Mouse (Mus musculus) neural tube, embryonic 13.5 days (tissue): ENCODE data around the gene Ropn1l. TPM values are rescaled to one million over a fixed set of nuclear protein-coding genes. Genes with fewer than 3 reads are reported as not detected.

ENCODE experiments used
- ATAC-seq: fragments of 200-750 bp; cut with Nextera tagmentation; 2 replicates; pipeline ENCODE4 v1.8.0; 2017; ENCODE audit warnings: low read depth, mild to moderate bottlenecking, moderate TSS enrichment, moderate library complexity
- H3K27ac ChIP-seq: fragments of 300-500 bp; sonication (generic); replicated peaks from 2 replicates; pipeline ENCODE4 v1.5.1; 2015; ENCODE audit warnings: moderate library complexity, mild to moderate bottlenecking, inconsistent platforms
- H3K27me3 ChIP-seq: fragments of 300-500 bp; sonication (generic); 2 replicates; pipeline ENCODE4 v1.6.1; 2015; ENCODE audit warnings: mild to moderate bottlenecking, inconsistent platforms
- H3K36me3 ChIP-seq: fragments of 300-500 bp; sonication (generic); 2 replicates; pipeline ENCODE4 v1.6.1; 2015; ENCODE audit warnings: mild to moderate bottlenecking, inconsistent platforms
- H3K4me1 ChIP-seq: fragments of 300-500 bp; sonication (generic); replicated peaks from 2 replicates; pipeline ENCODE4 v1.6.1; 2015; ENCODE audit warnings: inconsistent platforms
- H3K4me2 ChIP-seq: fragments of 300-500 bp; sonication (generic); 2 replicates; pipeline ENCODE4 v1.6.1; 2015; ENCODE audit warnings: inconsistent platforms, mild to moderate bottlenecking, moderate library complexity
- H3K4me3 ChIP-seq: fragments of 300-500 bp; sonication (generic); 2 replicates; pipeline ENCODE4 v1.5.1; 2015; ENCODE audit warnings: mild to moderate bottlenecking, inconsistent platforms
- H3K9ac ChIP-seq: fragments of 300-500 bp; sonication (generic); 2 replicates; pipeline ENCODE4 v1.6.1; 2015; ENCODE audit warnings: moderate library complexity, mild to moderate bottlenecking, inconsistent platforms
- H3K9me3 ChIP-seq: fragments of 300-500 bp; sonication (generic); 2 replicates; pipeline ENCODE4 v1.6.1; 2016; ENCODE audit warnings: inconsistent platforms
- WGBS: fragments of 180-500 bp; shearing (Covaris S2); methylation state at CpG from one replicate; pipeline ENCODE4 v1.1.7; 2015; 5-methylcytosine and 5-hydroxymethylcytosine counted together
- polyA plus RNA-seq: library from polyadenylated mRNA; unstranded; fragments of >200 nt; fragmentation: Nextera tagmentation; extraction: Ambion mirVana; gene quantifications from 2 replicates; pipeline ENCODE4 v1.2.1, GENCODE M21; 2015

The Ropn1l gene
- polyA plus RNA-seq, 1 experiment from 2014 or later = 1.5 TPM

DNA sequence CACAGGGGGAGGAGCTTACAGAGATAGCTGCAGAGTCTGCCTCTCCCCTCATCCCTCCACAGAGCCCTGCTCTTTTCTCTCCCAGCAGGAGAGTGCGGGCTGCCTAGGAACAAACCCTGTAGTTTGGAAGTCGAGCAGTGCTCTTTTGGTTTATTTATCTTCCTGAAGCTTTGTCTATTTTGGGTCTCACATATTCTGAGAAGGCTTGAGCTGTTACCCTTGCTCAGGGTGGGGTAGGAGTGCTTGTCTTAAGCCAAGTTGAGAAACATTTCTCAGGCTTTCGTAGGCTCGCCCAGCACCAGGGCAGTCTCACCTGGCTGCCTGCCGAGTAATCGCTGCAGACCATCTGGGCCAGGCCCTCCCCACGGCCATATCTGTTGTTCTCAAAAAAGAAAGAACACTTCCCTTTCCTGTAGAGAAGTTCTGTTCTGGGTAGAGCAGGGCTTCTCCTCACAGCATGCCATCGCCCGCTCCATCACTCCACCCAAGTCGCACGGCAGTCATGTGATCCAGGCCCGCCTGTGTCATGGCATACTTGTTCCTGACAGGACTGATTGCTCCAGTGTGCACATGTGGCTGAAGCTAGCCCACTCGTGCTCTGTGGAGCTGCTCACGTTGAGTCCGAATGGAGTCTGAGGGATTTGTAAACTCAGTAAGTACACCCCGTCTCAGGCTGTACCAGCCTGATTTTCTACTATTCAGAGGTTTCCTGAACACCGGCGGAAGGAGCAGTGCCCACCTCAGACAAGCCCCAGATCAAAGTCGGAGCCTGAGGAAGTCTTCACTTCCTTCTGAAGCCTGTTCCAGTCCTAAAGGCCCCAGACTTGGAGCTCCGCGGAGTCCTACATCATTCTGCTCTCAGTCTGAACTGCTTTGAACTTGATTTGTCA lies 35.5 kb downstream of the Ropn1l start:
- Histone ChIP-seq H3K27ac (peak overlapping the region; percentile 18; the same call in 1 of the 2 replicates), H3K27me3 (no peaks in the 10 kb centered on the region), H3K4me2 (peak overlapping the region; percentile 9; the same call in 1 of the 2 replicates), H3K9me3 (no peaks in the 10 kb centered on the region), H3K9ac (no peak overlapping the region), H3K4me1 (peaks cover 2% of the 10 kb centered on the region; the same call in 1 of the 2 replicates), H3K36me3 (no peaks in the 10 kb centered on the region), H3K4me3 (no peak overlapping the region)
- 0 out of 2 replicates have a peak, but pooled peaks have one; percentile 23 for ATAC-seq
- 60% methylated on average over 21 of the region's 21 CpGs for WGBS

GRCm38 (mm10) chr15:31417409-31417795 lies 36.1 kb downstream of the Ropn1l start:
- Histone ChIP-seq H3K27me3 (no peaks in the 10 kb centered on the region), H3K36me3 (no peaks in the 10 kb centered on the region), H3K4me1 (peaks cover 2% of the 10 kb centered on the region; the same call in 1 of the 2 replicates), H3K4me3 (no peak overlapping the region), H3K9ac (no peak overlapping the region), H3K27ac (peak overlapping the region; percentile 18; the same call in 1 of the 2 replicates), H3K4me2 (no peak overlapping the region), H3K9me3 (no peaks in the 10 kb centered on the region)
- no peak for ATAC-seq
- 70% methylated on average over 6 of the region's 6 CpGs for WGBS

DNA sequence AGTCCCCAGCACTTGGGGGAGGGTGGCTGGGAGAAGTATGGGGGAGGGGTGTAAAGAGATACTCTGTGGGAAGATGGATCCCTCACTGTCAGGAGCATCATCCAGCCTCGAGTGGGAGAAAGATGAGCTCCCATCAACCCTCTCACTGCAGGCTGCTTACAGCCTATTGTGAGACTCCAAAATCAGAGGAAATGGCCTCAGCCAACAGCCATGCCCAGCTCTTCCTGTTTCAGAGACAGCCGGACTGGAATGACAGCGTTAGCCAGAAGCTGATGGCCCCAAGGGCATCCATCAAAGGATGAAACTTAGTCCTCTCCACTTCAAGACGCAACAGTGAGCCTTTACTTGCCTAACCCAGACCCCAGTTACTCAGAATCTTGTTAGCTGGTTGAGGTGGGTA lies 38.4 kb downstream of the Ropn1l start:
- WGBS = 66% methylated on average over 4 of the region's 4 CpGs
- Histone ChIP-seq H3K9me3 (no peaks in the 10 kb centered on the region), H3K9ac (no peak overlapping the region), H3K36me3 (no peaks in the 10 kb centered on the region), H3K27me3 (no peaks in the 10 kb centered on the region), H3K4me2 (no peak overlapping the region), H3K4me3 (no peak overlapping the region), H3K27ac (no peak overlapping the region), H3K4me1 (peaks cover 2% of the 10 kb centered on the region; the same call in 1 of the 2 replicates)
- ATAC-seq = no peak

DNA sequence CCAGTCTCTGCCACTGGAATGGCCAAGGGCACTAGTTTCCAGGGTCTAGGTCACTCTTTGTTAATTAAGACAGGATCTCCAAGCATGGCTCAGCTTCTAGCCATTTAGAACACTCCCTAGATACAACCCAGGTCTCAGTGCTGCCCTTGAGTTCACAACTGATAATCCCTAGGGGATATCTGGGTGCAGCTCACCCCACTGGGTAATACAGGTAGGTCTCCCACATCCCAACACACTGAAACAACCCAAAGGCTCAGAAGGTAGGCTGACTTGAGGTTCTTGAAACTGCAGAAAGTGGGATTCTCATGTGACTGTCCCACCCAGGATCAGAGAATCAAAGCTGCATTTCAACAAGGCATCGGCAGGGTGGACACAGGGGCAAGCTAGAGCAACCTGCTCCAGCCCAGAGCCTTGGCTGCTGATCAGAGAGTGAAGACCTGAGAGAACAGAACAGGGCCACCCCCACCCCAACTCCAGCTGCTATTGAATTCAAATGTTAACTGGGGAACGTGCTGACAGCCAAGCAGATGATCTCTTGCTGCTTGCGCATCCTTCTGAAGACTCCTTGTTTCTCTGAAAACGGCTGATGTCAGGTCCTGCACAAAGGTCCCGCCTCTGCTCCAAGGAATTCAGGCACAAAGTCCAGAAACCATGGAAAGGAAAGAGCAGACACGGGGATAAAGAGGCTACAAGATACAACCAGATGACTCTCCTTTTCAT lies 39.2 kb downstream of the Ropn1l start:
- Histone ChIP-seq H3K27ac (no peak overlapping the region), H3K9ac (no peak overlapping the region), H3K4me2 (no peak overlapping the region), H3K27me3 (no peaks in the 10 kb centered on the region), H3K4me1 (peaks cover 2% of the 10 kb centered on the region; the same call in 1 of the 2 replicates), H3K36me3 (no peaks in the 10 kb centered on the region), H3K4me3 (no peak overlapping the region), H3K9me3 (no peaks in the 10 kb centered on the region)
- ATAC-seq = no peak
- 59% methylated on average over 6 of the region's 6 CpGs for WGBS

DNA sequence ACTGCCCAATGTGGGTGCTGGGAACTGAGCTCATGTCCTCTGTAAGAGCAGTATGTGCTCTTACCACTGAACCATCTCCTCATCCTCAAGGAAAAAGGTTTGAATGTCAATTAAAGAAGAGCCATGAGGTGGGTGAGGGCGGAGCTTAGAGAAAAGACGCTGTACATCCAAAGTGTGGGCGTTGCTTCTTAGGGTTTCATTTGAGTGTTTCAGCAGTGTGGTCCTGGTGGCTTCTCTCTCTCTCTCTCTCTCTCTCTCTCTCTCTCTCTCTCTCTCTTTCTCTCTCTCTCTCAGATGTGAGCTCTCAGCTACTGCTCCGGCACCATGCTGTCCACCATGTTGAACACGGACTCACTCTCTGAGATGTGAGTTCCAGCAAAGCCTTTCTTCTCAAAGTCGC lies 39.9 kb downstream of the Ropn1l start:
- H3K9me3 ChIP-seq = no peaks in the 10 kb centered on the region
- H3K4me2 ChIP-seq = no peak overlapping the region
- H3K4me3 ChIP-seq = no peak overlapping the region
- no peak overlapping the region for H3K27ac ChIP-seq
- 89% methylated on average over 6 of the region's 6 CpGs for WGBS
- peaks cover 2% of the 10 kb centered on the region; the same call in 1 of the 2 replicates for H3K4me1 ChIP-seq
- no peaks in the 10 kb centered on the region for H3K27me3 ChIP-seq
- ATAC-seq = no peak
- no peak overlapping the region for H3K9ac ChIP-seq
- H3K36me3 ChIP-seq = no peaks in the 10 kb centered on the region

GRCm38 (mm10) chr15:31412933-31413332 lies 40.6 kb downstream of the Ropn1l start:
- Histone ChIP-seq H3K36me3 (no peaks in the 10 kb centered on the region), H3K27me3 (no peaks in the 10 kb centered on the region), H3K9ac (no peak overlapping the region), H3K4me1 (no peaks in the 10 kb centered on the region), H3K4me3 (no peak overlapping the region), H3K27ac (no peak overlapping the region), H3K4me2 (no peak overlapping the region), H3K9me3 (no peaks in the 10 kb centered on the region)
- WGBS = 43% methylated on average over 3 of the region's 3 CpGs
- no peak for ATAC-seq

DNA sequence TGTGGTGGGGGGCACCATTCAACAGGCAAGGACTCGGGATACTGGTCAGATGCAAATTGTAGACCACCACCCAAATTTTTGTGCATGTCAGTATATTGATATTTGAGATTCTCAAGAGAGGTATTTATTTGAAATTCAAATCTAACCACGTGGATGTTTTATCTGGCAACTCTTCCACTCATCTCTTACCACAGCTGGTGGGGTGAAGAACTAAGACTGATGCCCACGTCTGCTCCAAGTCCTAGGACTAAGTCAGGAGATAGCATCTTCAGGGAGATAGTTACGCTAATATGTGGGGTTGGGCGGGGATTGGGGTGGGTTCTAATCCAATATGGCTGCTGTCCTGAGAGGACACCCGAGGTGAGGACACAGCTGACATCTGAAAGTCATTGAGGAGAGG lies 41.1 kb downstream of the Ropn1l start:
- Histone ChIP-seq H3K4me1 (no peaks in the 10 kb centered on the region), H3K27me3 (no peaks in the 10 kb centered on the region), H3K4me3 (no peak overlapping the region), H3K27ac (no peak overlapping the region), H3K4me2 (no peak overlapping the region), H3K9ac (no peak overlapping the region), H3K9me3 (no peaks in the 10 kb centered on the region), H3K36me3 (no peaks in the 10 kb centered on the region)
- WGBS = 78% methylated on average over 6 of the region's 6 CpGs
- ATAC-seq = no peak

- H3K4me3 ChIP-seq = no peak overlapping the region
- WGBS = 82% methylated on average over 4 of the region's 4 CpGs
- H3K4me2 ChIP-seq = no peak overlapping the region
These were observed 46.0 kb downstream of the Ropn1l start for GRCm38 (mm10) chr15:31407490-31407889.

GRCm38 (mm10) chr15:31406881-31407280 lies 46.7 kb downstream of the Ropn1l start:
- H3K9me3 ChIP-seq = no peaks in the 10 kb centered on the region
- no peak overlapping the region for H3K4me2 ChIP-seq
- no peaks in the 10 kb centered on the region for H3K27me3 ChIP-seq
- no peak for ATAC-seq
- no peak overlapping the region for H3K27ac ChIP-seq
- no peaks in the 10 kb centered on the region for H3K36me3 ChIP-seq
- no peak overlapping the region for H3K9ac ChIP-seq
- WGBS = 92% methylated on average over 5 of the region's 5 CpGs
- H3K4me3 ChIP-seq = no peak overlapping the region
- H3K4me1 ChIP-seq = peaks cover 14% of the 10 kb centered on the region

More at GRCm38 (mm10) chr15:31407490-31407889, 46.0 kb downstream of the Ropn1l start:
- ATAC-seq = no peak
- H3K27me3 ChIP-seq = no peaks in the 10 kb centered on the region
- no peaks in the 10 kb centered on the region for H3K36me3 ChIP-seq
- no peak overlapping the region for H3K27ac ChIP-seq
- H3K9ac ChIP-seq = no peak overlapping the region
- H3K9me3 ChIP-seq = no peaks in the 10 kb centered on the region
- peaks cover 8% of the 10 kb centered on the region for H3K4me1 ChIP-seq

DNA sequence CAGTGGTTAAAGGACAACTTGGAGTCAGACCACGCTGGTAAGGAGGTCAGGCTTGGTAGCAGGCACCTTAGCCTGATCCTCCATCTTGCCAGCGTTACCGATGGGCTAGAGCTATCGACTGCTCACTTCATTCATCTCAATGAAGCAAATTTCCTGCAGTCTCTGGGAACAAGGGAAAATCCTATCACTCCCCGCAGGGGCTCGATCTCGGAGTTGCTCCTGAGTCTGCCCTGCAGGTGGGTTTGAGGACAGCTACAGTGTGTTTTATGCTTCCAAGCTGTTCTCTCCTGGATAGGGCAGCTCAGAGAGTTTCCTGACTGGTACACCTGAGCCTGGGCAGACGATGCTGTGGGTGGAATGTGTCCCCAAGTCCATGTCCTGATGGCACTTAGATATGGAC lies 49.2 kb downstream of the Ropn1l start:
- Histone ChIP-seq H3K9me3 (no peaks in the 10 kb centered on the region), H3K4me2 (no peak overlapping the region), H3K27me3 (no peaks in the 10 kb centered on the region), H3K4me3 (no peak overlapping the region), H3K4me1 (peaks cover 16% of the 10 kb centered on the region), H3K36me3 (no peaks in the 10 kb centered on the region), H3K9ac (no peak overlapping the region), H3K27ac (no peak overlapping the region)
- WGBS = 85% methylated on average over 8 of the region's 8 CpGs
- no peak for ATAC-seq

GRCm38 (mm10) chr15:31402200-31402892 lies 51.2 kb downstream of the Ropn1l start:
- Histone ChIP-seq H3K4me3 (no peak overlapping the region), H3K4me1 (peaks cover 16% of the 10 kb centered on the region), H3K27ac (peak overlapping the region; percentile 52; the same call in 1 of the 2 replicates), H3K9me3 (no peaks in the 10 kb centered on the region), H3K4me2 (no peak overlapping the region), H3K9ac (no peak overlapping the region), H3K27me3 (no peaks in the 10 kb centered on the region), H3K36me3 (no peaks in the 10 kb centered on the region)
- ATAC-seq = peak; percentile 77
- WGBS = 46% methylated on average over 12 of the region's 12 CpGs

DNA sequence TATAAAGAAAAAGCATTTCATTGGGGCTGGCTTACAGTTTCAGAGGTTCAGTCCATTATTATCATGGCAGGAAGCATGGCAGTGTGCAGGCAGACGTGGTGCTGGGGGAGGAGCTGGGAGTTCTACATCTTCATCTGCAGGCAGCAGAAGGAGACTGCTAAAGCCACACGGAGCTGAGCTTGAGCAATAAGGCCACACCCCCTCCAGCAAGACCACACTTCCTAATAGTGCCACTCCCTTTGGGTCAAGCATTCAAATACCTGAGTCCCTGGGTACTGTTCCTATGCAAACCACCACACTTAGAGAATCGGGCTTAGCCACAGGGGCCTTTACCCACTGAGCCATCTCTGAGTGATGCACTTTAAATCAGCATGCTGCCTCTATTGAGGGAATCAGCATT lies 52.6 kb downstream of the Ropn1l start:
- no peak overlapping the region for H3K4me3 ChIP-seq
- no peaks in the 10 kb centered on the region for H3K36me3 ChIP-seq
- H3K4me1 ChIP-seq = peaks cover 16% of the 10 kb centered on the region
- H3K9ac ChIP-seq = no peak overlapping the region
- H3K9me3 ChIP-seq = no peaks in the 10 kb centered on the region
- no peak overlapping the region for H3K4me2 ChIP-seq
- H3K27ac ChIP-seq = no peak overlapping the region
- H3K27me3 ChIP-seq = no peaks in the 10 kb centered on the region
- WGBS = 33% methylated on average over 3 of the region's 3 CpGs
- no peak for ATAC-seq
